Mouse (Mus musculus) embryonic fibroblast, embryonic 13.5 days (primary cell): ENCODE results near the gene 3110082I17Rik.

Source experiments
- CTCF ChIP-seq: IDR thresholded peaks from 2 replicates; pipeline ENCODE4 v1.5.1; 2011; ENCODE audit warnings: mild to moderate bottlenecking, control low read depth, low read length, moderate library complexity, borderline replicate concordance; ENCODE audit not compliant: insufficient read depth
- POLR2A ChIP-seq: IDR thresholded peaks from 2 replicates; pipeline ENCODE4 v1.6.1; 2011; ENCODE audit warnings: low read depth, mild to moderate bottlenecking, control low read depth, low read length, moderate library complexity

- no peak for TF ChIP-seq POLR2A
- no peak for TF ChIP-seq CTCF
These were observed 67.1 kb downstream of the 3110082I17Rik start for GRCm38 (mm10) chr5:139393197-139393588.
